Mouse (Mus musculus): ENCODE measurements around the gene Smarcc1.
A peak's percentile ranks its signal among the peaks of the same experiment; 100 is the strongest.

DNA sequence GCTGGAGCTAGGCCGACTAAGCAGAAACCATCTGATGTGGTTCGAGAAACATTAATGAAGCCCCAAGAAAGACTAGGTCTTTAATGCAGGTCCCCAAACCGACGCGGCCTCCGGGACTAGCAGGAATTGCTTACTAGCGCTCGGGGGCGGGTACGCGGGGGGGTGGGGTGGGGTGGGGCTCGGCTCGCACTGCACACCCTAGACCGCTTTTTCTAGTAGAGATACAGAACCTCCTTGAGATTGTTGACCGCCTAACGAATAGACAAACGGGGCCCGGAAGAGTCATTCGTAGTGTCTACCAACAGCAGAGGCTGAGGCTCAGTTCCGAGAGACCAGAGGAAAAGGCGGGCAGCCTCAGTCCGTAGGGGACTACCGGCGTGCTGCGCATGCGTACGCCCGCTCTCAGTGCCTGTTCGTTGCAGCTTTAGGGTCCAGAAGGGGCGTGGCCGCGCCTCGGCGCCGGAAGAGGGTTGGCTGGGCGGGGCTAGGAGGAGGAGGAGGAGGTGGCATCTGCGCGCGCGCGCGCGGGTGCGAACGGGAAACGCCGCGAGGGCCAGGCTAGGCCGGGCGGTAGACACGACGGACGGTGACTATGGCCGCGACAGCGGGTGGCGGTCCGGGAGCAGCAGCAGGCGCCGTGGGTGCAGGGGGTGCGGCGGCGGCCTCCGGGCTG lies 14.2 kb downstream of the Smarcc1 start:
- TF ChIP-seq POLR2A (IDR thresholded peaks at IDR 0.05; ENCODE audit: insufficient read depth, low read length) (peak; percentile 32), CTCF (IDR thresholded peaks at IDR 0.05; ENCODE audit: low read depth, low read length) (no peak), EP300 (IDR thresholded peaks at IDR 0.05; ENCODE audit: insufficient read depth, low read depth, low read length) (no peak)
